Mouse (Mus musculus): ENCODE measurements at regions not wholly inside any gene's neighbourhood (a gene's known extent, or its start where the extent isn't known, plus 50 kb on each side); places are given as distances from the start of the nearest gene placed in this dataset.
"Not testable (repeated sequence)": the region's sequence is repeated elsewhere in the genome, so short reads cannot be mapped to it uniquely, and the experiment has no call there.

DNA sequence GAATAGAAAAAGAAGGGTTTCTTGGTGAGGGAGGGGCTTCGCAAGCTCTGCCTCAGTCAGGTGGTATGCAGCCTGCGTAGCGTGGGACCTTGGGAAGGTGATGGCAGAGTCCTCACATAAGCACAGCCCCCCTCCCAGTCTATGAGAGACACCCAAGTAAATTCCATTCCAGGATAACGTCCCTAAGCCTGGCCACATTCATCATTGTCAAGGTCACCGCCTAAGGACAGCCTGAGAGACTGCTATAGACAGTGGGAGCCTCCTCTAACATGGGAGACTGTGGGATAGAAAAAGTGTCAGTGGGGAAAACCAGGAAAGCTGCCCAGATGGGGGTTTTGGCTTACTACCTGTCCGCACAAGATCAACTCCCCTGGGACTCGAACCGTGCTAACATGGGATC lies 195.5 kb downstream of the Tpra1 start:
- no peak for ATAC-seq (ENCODE audit: extremely low read depth, insufficient number of reproducible peaks, low FRiP score, poor library complexity, severe bottlenecking)

DNA sequence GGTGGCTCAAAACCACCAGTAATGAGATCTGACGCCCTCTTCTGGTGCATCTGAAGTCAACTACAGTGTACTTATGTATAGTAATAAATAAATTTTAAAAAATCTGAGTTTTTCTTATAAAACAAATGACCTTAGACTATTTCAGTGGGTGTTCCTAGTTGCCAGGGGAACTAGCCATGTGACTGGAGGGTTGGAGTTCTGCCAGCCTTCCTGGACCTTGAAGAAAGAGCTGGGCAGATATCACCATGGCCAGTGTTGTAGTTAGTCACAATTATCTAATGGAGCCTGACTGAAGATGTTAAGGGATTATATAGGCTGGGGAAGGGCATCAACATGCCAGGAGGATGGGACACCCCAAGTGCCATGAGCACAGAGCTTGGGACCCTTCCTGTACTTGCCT lies 217.2 kb downstream of the Tpra1 start:
- no peak for ATAC-seq (ENCODE audit: extremely low read depth, insufficient number of reproducible peaks, low FRiP score, poor library complexity, severe bottlenecking)

DNA sequence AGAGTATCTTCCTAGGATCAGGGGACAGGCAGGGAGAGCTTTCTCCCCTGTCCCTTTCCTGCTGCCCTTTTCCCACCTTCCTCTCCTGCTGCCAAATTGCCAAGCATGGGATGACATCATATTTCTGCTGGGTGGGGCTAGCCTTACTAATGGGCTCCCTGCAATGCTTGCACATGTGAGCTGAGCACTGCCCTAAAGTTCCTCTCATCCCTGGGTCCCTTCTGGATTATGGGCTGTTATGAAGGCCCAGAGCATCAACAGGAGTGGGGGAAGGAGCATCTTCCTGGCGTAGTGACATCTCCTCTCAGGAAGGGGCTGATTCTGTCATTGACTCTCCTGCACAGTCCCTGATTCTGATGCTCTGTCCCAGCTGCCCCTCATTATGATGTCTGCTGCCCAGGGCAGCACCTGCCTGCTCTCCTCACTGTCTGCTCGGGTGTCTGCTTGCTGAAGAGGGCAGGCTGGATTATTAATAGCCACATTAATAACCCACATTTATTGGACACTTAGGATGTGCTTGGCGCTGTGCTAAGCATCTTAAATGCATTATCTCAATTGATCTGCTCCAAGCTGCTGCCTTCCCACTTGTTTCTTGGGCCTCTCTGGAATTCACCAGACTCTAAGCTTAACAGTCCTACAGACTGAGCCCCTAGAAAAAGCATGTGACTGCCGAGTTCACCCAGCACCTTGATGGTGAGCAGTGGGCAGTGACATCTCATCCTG lies 219.1 kb downstream of the Tpra1 start:
- no peak for ATAC-seq (ENCODE audit: extremely low read depth, insufficient number of reproducible peaks, low FRiP score, poor library complexity, severe bottlenecking)

DNA sequence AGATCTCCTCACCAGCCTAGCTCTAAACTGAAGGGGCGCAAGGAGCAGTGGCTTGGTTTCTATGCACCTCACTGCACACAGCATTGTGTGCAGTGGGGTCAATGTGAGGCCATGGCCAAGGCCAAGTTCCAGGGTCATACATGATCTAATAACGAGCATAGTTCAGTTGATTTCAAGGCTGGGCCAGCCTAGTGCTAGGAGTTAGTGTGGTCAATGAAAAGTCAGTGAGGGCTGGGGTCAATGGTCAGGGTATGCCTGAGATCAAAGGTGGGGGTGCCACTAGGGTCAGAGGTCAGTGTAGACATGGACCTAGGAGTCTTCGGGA lies 219.7 kb downstream of the Tpra1 start:
- ATAC-seq (ENCODE audit: extremely low read depth, insufficient number of reproducible peaks, low FRiP score, poor library complexity, severe bottlenecking): no peak

DNA sequence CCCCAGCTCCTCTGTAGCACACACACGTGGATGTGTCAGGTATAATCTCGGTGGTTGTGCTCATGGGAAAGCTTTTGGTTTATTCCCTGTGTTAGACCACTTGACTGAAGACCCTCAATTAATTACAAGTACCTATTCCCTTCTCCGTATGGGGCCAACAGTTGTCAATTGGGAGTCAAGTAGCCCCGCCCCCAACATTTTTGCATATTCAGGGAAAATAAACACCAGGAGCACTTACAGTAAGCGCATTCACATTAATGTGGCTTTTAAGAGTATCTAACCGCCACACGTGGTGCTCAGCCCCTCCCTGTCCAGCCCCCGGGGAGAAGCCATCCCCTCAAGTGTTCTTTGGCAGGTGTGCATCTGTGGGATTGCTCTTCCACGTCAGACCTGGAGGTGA lies 223.9 kb downstream of the Tpra1 start:
- no peak for ATAC-seq (ENCODE audit: extremely low read depth, insufficient number of reproducible peaks, low FRiP score, poor library complexity, severe bottlenecking)

DNA sequence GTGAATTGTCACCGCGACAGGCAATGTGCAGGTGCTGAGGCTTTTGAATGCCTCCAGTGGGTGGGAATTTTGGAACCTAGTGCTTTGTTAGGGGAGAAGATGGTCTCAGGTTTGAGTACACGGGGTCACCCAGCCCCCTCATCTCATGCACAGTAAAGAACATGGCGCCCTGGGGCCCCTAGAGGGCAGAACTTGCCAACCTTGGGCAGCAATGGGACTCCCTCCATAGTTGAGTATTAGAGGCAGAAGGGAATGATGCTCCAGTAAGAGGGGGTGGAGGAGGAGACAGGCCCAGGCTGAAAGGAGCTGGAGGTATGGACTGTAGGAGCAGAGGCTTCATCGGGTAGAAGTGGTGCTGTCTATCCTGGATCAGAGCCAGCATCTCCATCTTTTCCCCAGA lies 226.1 kb downstream of the Tpra1 start:
- ATAC-seq (ENCODE audit: extremely low read depth, insufficient number of reproducible peaks, low FRiP score, poor library complexity, severe bottlenecking): not testable (repeated sequence)

DNA sequence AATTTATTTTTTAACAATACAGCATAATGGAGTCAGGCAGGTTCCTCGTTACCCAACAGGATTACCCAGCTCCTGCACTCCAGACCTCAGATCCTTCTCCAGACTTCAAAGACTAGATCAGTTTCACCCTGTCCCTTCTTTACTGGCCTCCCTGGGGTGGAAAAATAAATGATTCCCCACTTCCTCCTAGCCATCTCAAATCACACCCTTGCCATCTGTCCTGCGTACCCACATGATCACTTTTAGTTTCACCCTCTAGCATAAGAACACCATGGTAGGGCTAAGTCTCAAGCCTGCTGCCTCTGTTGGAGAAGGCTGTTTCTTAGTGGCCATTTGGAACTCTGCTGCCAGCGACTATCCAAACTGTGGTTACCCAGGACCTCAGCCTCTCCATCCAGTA lies 222.0 kb downstream of the Plxna1 start:
- ATAC-seq (ENCODE audit: extremely low read depth, insufficient number of reproducible peaks, low FRiP score, poor library complexity, severe bottlenecking): no peak

DNA sequence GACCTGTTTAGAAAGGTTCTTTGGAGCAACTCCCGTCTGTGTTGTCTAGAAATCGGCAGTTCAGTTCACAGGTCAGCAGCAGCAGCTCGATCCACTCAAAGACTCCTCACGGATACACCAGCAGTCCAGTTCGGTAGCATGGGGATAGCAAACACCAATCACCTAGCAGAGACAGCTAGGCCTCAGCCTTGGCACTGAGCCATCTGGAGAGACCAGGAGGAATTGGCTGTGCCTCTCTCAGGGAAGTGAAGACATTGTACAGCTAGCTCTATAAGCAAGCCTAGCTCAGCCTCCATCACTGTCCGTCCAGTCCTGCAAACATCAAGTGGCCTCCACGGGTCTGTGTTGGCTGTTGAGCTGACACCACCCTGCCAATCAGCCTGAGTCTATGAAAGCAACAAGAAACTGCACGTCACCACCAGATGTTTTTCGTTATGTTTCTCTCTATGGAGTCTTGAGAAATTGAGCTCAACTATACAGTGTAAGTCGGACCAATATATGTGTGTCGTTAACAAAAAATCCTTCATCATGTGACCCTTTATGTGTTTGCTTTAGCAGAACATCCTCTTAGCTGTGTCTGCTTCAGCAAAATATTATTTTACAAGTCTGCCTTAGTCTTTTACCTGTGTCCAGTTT lies 209.3 kb downstream of the Plxna1 start:
- no peak for ATAC-seq (ENCODE audit: extremely low read depth, insufficient number of reproducible peaks, low FRiP score, poor library complexity, severe bottlenecking)

DNA sequence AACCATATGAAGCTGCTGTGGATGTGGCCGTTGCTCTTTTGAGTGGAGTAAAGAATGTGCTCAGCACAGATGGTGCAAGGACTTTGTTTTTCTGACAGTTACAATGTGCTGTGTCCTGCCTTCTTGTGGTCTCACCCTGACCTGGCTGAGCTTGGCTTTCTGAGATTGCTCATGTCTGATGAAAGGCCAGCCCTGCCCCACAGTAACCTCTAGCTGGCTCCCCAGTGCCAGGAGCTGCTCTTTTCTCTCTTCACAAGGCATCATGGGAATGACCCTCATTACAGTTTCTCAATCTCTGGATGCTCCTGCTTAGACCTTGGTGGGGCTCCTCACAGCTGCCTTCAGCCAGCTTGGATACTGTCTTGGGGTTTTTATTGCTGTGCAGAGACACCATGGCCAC lies 204.9 kb downstream of the Plxna1 start:
- no peak for ATAC-seq (ENCODE audit: extremely low read depth, insufficient number of reproducible peaks, low FRiP score, poor library complexity, severe bottlenecking)

DNA sequence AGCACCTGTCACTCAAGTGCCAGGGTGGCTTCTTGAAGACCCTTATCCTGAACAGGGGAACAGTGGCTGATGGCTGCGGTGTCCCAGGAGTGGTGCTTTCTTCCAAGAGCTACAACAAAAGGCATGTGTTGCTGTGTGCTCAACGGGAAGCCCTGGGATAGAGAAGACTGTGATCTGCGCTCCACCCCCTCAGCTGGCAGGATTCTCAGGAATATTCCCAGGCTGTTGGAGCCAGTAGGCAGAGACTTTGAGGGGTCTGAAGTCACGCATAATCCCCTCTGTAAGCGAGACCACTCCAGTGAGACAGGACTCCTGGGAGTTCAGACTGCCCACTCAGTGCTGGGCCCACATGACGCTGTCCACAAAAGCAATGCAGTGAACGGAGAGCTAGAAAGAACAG lies 202.4 kb downstream of the Plxna1 start:
- no peak for ATAC-seq (ENCODE audit: extremely low read depth, insufficient number of reproducible peaks, low FRiP score, poor library complexity, severe bottlenecking)

DNA sequence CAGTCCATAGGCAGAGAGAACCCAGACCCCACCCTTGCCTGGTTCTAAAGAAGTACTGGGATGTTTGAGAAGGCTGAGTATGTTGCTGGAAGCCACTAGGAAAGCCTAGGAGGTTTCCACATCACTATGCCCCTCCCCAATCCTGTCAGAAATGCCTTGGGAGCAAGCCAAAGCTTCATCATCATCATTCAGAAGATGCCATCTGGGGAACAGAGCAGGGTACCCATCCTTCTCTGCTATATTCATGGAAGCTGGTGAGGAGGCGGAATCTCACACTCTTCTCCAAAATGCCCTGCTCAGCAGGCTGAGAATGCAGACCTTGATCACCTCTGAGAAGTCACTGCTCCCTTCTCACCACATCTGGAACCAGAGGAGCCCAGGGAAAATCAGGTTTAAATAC lies 200.7 kb downstream of the Plxna1 start:
- no peak for ATAC-seq (ENCODE audit: extremely low read depth, insufficient number of reproducible peaks, low FRiP score, poor library complexity, severe bottlenecking)

DNA sequence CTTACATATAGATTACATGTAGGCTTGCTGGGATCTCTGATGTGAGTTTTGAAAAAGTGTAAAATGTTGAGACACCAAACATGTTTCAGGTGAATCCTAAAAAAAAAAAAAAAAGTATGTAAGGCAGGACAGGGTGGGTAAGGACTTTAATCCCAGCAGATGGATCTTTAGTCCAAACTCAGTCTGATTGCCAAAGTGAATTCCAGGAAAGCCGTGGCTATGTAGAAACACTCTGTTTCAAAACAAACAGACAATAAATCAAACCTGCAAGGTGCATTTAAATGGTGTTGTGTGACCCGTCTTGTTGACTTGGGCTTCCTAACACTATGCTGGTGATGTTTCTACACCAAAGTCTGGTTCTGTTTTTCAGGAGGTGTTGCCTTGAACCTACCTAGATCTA lies 192.9 kb downstream of the Plxna1 start:
- ATAC-seq (ENCODE audit: extremely low read depth, insufficient number of reproducible peaks, low FRiP score, poor library complexity, severe bottlenecking): no peak

DNA sequence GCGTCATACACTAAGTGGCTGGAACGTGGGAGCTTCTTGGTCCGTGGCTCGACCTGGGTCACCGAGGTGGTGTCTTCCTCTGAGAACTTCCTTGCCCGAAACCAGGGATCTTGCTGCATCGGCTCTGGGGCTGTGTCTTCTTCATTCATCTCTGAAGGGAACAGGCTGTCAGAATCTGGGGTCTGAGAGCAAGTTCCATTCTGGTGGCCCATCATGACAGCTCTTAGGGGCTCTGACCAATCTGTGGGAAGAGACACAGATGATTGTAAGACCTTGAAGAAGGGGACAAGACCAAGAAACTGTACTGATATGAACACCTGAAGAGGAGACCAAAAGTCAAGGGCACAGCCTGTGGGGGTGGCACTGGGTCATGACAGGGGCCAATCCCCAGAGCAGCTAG lies 177.5 kb downstream of the Plxna1 start:
- ATAC-seq (ENCODE audit: extremely low read depth, insufficient number of reproducible peaks, low FRiP score, poor library complexity, severe bottlenecking): not testable (repeated sequence)

DNA sequence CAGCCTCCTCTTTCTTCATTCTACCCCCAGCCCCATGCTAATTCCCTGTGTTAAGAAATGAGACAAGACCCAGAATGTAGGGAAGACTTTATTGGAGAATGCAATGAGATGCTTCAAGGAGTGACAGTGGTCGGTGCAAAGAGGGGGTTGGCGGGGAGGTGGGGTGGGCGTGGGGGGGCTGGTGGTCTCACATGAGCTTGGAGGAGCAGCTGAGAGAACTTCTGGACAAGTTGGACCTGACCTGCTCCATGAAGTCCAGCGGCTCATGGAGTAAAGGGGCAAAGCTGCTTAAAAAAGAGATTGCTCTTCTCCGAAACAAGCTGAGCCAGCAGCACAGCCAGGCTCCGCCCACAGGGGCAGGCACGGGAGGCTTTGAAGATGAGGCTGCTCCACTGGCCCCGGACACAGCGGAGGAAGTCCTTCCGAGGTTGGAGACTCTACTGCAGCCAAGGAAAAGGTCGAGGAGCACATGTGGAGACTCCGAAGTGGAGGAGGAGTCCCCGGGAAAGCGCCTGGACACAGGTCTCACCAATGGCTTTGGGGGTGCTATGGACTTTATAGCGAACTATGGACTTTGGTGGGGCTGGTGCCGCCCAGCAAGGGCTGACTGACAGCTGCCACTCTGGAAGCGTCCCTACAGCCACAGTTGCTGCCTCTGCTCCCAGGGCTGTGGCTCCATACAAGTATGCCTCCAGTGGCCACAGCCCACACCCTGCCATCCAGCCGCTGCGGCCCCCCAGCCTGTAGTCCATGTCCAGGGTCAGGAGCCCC lies 161.7 kb downstream of the Plxna1 start:
- ATAC-seq (ENCODE audit: extremely low read depth, insufficient number of reproducible peaks, low FRiP score, poor library complexity, severe bottlenecking): not testable (repeated sequence)

DNA sequence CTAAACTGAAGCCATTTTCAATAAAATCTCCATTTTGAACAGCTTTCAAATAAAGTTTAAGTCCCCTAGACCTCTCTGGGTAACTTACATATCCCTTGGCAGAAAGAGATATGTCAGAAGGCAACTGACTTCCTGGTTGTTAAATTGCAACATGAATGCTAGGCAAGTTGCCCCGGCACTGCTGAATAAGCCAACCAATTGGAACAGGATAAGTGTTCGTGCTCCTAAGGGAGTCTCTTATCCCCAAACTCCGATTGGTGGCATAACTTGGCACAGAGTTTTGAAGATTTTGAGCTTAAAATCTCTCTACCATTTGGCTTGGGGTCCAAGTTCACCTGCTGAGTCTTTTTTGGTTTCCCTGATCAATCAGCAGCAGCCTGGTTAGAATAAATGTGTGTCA lies 147.4 kb downstream of the Plxna1 start:
- no peak for ATAC-seq (ENCODE audit: extremely low read depth, insufficient number of reproducible peaks, low FRiP score, poor library complexity, severe bottlenecking)

DNA sequence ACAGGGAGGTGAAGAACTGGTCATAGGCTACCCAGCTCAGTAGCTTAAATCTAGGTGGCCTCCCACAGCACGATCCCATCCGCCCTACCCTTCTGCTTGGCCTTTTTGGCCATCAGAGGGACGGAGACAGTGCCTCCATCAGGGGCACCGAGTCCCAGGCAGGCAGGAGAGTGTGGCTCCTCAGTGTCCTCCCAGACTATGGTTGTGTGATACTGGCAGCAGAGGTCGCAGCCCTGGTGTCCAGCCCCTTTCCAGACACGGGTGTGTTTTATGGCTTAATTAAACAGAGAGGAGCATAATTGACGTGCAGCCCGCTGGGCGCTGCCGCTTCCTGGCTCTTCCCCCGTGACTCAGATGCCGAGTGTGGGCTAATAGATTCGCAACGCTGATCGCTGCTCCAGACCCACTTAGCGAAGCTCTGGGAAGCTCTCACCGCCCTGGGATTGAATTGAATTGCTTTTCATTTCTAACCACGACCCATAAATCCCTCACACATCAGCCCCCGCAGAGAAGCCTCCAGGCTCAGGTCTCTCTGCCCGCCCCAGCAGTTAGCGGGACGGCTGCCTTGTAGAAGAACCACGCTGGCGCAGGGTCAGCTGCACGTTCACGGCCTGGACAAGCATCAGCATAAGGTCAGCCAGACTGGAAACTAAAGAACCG lies 126.9 kb downstream of the Plxna1 start:
- ATAC-seq (ENCODE audit: extremely low read depth, insufficient number of reproducible peaks, low FRiP score, poor library complexity, severe bottlenecking): no peak

DNA sequence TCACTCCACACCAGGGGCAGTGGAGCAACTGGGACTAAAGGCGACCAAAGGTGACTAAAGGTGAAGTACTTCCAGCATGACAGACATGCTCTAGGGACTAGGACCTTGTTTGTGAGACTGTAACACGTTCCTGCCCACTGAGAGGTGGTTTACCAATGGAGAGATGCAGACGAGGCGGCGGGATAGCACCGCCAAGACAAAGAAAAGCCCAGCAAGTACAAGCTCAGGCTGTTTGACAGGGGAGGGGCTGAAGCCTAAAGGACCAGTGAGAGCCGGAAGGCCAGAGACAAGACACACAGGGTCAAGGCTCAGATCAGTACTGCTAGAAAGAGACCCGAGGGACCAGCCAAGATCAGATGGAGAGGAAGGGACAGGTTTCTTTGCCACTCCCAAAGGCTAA lies 126.2 kb downstream of the Plxna1 start:
- no peak for ATAC-seq (ENCODE audit: extremely low read depth, insufficient number of reproducible peaks, low FRiP score, poor library complexity, severe bottlenecking)

DNA sequence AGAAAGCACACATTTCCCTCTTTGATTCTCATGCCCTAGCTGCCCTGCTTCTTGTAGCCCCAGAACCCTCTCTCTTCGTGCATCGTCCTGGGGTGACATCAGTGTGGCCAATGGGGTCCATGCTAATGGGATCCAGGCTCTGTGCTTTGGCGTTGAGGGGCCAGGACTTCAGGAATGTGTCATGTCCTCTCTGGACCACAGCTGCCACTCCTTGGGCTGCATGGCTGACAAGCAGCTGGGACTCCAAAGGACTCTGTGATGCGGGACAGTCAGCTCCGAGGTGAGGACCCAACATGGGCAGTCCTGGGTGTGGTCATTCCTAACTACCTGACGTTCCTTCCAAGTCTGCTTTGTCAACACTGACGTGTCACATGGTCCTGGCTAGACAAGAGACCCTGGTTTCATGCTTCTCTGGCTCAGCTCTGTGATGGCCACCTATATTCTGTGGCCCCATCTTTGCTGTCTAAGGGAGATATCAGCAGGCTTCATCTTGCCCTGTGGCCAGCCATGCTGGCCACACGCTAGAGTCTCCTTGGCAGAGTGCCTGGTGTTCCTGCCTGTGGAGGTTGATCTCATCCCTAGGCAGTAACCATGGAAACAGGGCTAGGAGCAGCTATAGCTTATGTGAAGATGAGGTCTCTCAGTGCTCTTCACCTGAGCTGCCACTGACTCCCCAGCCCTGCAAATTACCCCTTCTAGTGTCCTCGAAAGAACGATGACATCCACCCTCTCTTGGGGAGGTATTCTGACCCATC lies 125.4 kb downstream of the Plxna1 start:
- ATAC-seq (ENCODE audit: extremely low read depth, insufficient number of reproducible peaks, low FRiP score, poor library complexity, severe bottlenecking): no peak

DNA sequence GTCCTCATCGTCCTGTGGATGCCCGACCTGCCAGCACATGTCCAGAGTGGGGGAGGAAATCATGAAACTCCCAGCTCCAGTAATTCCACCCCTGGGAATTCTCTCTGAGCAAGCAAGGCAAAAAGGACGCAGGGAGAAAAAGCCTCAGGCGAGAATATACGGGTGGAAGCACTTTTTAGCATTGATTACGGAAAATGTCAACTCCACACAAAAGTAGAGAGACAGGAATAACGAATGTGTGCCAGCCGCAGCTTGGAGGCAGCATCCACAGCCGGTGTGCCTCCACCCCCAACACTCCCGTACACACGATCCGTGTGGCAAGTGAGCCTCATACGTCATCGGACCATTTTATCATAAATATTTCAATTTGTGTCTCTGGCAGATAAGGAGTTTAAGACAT lies 123.5 kb downstream of the Plxna1 start:
- no peak for ATAC-seq (ENCODE audit: extremely low read depth, insufficient number of reproducible peaks, low FRiP score, poor library complexity, severe bottlenecking)

Data from neutrophil, adult 5-6 weeks (primary cell).